Mouse (Mus musculus): ENCODE measurements at regions not wholly inside any gene's neighbourhood (a gene's known extent, or its start where the extent isn't known, plus 50 kb on each side); places are given as distances from the start of the nearest gene placed in this dataset.
A peak's percentile ranks its signal among the peaks of the same experiment; 100 is the strongest.

DNA sequence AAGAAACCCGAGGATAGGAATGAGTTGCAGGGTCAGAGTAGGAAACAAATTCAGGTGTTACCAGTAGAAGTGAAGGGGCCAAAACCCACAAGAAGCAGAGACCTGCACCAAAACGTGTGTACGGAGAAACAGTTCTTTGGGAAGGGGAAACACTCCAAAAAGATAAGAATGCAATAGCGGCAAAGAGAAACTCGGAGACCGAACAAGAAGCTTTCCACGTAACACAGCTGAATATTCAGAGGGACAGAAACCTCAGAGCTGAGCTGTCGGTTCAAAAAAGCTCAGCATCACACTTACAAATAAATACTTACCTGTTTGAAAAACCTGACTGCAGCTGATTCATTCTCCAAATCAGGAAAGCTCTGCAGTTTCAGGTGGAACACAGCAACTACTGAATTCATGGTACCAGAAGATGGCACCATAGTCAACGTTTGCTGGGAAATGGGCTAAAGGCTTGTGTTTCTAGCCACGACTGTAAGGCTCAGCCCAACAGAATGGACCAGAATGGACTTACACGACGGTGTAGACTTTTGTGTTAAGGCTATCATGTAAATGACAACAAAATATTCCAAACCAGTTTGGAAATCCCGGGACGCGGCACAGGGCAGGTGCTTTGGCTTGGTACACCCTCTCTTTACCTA lies 484.9 kb downstream of the Plcl1 start:
- DNase-seq = peak; percentile 6 to 10

DNA sequence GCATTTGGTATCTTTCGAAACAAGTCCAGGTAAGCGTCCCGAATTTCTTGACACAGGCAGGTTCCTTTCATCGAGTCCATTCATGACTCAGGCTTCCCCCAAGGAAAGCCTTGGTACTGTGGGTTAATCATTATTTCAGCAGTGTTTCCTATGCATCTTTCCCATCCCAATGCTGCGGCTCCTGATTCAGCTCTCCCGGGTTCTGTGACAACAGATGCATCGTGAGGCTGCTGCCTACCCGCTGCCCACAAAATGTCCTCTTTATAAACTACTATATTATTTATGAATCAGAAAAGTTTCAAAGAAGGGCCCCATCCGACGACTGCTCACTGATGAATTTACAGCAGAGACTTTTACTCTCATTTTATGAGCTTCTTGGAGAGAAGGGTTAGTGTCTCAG lies 486.2 kb downstream of the Plcl1 start:
- no peak for DNase-seq

DNA sequence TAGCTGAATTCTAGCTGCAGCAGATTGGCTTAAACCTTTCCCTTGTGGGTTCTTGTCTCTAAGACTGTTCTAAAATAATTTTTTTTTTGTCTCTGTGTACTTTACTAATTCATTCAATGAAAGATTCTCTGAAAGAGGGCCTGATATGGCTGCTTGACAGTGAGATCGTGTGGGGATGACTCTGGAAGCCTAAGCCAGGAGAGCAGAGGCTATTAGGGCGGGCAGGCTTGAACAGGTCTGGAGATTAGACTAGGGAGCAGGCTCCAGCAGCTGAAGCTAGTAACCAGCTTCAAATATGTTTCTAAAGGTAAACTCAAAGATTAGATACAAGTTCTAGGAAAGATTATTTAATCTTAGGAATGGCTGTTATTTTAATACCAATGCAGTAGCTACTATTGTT lies 491.9 kb downstream of the Plcl1 start:
- DNase-seq = no peak

DNA sequence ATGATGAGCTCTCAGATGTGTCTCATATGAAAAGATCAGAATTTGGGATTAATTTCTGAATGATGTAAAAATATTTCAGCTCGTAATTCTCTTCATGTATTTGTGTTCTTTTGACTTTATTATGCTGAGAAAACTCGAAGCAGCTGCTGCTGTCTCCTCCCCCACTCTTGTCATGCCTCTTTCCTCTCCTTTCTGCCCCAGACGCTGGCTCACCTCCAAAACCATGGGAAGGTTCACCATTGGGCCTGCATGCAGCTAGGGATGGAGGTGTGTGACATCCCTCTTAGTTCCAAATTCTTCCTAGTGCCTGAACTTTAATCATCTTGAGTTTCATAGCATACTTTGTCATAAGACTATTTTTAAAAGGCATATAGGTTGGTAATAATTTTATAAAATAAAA lies 492.3 kb downstream of the Plcl1 start:
- no peak for DNase-seq

DNA sequence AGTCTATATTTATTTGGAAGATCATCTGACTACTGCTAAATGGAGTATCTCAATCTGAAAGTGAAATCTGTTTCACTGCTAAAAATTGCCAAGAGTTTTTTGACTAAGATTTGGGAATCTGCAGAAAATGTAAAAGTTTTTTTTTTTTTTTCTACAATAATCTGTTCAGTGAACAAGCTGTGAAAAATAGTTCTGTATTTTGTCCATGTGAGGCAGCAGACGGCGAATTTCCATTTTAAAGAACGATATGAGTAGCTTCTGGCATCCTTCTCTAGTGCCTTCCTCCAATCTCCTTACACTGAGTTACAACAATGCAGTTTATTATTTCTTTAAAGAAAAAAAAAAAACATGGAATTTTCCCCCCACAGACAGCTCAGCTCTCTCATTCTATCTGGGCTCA lies 494.3 kb downstream of the Plcl1 start:
- no peak for DNase-seq

DNA sequence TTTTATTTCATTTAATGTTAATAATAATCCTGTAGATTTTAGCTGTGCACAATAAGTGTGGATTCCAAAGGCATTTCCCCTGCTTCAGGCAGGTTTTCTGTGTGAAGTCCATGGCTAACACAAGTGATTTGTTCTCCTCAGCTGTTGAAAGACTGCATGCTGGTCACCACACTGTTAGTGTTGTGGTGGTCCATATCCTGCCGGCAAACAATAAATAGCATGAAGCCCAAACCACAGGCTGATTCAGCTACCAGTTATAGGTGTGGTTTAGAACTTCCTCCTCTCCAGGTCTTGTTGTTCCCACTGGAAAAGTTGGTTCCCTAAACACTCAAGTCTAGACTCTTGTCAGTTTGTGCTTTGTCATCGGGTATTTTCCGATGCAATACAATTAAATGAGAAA lies 497.5 kb downstream of the Plcl1 start:
- no peak for DNase-seq

DNA sequence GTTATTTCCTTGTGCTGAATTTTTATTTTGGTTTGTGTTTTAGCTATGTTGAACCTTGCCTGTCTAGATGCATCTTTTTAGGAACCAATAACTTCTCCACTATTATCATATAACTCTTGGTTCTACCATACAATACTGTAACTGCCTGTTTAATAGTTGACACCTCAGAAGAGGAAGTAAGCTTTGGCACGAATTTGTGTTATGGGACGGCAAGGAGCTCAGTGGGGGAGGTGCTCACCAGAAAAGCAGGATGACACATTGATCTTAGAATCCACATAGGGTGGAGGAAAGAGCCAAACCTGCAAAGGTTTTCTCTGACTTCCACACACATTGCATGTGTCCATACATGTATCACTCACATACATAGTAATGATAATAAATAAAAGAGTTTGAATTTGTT lies 498.9 kb downstream of the Plcl1 start:
- DNase-seq = no peak

DNA sequence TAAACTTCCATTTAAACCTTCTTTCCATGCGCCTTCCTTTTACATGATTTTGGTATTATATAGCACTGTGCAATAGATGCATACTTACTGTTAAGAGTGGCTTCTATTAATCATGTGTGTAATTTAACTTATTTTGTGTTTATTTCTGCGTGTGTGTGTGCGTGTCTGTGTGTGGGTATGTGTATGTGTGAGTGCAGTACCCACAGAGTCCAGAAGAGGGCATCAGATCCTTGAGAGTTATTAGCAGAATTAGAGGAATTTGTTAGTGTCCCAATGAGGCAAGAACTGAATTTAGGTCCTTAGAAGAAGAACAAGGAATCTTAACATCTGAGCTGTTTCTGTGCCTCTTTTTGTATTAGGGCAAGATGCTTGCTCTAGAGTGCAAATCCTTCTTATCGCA lies 499.5 kb downstream of the Plcl1 start:
- no peak for DNase-seq

DNA sequence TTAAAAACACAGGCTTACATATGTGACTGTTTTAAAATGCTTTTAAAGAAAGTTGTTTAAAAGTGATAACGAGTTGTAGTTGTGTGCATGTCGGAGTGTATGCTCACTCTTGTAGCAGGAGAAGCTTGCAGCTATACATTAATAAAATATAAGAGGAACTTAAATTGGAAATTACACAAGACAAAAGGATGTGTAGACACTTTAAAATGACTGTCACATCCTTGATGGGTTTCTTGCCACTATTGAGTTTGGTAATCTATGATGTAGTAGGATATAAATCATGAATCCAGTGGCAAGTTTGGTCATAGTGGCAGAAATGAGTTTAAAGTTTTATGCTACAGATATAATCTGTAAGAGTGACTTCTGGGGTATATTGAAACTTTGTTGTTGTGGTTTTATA lies 504.3 kb downstream of the Plcl1 start:
- no peak for DNase-seq

DNA sequence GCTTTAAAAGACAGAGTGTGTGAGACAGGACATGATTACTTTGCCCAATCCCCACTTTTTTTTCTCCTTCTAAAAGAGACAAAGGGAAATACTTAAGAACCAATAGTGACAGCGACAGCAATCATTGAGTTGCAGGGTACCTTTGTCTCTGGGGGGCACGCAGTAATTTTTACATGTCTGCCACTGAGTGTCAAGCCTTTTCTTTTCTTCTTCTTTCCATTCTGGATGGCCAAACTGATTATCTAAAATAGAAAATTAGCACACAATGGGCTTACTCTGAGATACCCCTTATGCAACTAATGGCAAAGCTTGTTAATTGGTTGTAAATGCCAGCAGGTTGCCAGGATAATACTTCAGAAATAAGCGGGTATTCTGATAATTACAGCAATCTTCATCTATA lies 508.6 kb downstream of the Plcl1 start:
- no peak for DNase-seq

DNA sequence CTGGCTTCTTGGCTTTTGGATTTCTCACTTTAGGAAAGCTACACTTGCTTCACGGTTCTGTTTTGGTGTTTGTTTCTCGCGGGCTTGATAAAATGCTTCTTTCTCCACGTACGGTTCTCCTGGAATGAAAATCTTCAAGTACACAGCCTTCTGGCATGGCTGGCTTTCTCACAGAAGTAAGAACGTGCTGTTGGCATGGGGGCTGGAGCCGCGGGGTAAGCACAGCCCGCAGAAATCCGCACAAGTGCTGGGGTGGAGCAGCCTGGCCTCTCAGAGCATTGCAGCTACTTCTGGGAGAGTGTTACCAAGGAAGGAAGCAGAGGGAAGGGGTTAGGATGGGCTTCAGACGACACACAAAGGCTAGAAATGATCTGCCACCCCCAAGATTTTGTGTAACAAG lies 510.2 kb downstream of the Plcl1 start:
- no peak for DNase-seq

DNA sequence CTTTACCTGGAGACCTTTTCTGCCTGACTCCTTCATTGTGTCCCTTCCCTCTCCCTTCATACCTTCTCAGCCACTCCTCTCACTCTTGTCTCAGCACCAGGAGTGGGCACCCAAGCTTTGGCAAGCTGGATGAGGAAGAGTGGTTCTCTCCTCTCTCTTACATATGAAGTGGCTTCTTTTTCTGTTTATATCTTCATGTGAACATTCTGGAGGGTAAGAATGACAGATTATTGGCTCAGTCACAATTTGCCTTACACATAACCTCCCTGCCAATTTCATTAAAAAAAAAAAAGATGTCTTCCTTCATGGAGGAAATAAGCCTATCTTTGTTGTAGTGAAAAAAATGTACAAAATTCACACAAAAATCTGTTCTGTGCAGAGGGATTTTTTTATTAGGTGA lies 513.8 kb downstream of the Plcl1 start:
- DNase-seq = no peak

DNA sequence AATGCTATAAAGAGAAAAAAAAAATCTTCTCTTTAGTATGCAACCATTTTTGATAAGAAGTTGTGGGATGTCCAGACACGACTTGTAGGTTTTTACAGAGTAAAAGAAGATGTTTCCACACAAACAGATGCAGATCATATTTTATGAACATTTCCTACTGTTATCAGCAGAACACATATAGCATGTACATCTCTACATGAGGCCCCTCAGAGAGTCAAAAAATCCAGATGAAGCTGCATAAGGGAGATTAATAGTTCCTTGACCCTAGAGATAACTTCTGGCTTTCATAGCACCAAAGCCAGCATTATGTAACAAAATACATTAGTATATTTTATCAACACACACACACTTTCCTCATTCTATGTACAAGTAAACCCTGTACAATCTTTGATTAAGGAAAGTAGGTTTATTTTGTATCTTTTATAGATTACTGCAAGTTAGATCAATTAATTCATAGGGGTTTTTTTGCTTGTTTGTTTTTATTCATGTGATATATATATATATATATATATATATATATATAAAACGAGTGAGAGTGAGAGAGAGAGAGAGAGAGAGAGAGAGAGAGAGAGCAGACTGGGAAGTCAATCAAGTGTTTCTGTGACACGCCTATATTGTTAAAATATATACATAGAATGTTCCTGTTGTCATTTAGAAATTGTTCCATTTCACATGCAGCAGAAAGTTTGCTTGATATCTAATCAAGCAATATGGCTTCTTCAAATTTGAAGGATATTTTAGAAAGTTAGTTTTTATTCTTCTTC lies 541.2 kb downstream of the Plcl1 start:
- DNase-seq = no peak

DNA sequence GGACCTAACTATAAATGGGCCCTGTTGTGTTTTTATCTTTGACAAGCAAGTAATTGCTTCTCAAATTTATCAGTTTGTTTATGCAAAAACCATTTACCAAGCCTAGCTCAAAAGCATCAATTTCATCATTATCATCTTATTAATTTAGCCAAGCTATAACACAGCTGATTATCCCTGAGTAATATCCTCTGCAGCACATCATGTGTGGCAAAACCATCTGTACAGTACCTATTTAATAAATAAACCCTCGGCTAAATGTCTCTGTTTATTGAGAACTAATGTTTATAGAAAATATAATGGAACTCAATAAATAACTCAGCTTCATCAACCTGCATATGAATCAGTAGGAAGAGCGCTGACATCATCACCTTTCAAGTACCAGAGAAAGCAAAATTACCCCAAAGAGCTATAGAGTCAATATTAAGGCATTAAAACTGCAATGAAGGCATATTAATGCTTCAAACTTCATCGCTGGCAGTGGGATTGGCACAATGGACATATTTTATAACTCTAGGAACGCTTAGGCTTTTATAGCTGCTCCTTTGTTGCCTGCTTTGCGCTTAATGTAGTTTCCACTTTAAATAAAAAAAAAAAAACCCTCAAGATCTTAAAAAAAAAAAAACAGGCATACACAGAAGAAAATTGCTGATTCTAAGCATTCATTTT lies 542.0 kb downstream of the Plcl1 start:
- DNase-seq = no peak

DNA sequence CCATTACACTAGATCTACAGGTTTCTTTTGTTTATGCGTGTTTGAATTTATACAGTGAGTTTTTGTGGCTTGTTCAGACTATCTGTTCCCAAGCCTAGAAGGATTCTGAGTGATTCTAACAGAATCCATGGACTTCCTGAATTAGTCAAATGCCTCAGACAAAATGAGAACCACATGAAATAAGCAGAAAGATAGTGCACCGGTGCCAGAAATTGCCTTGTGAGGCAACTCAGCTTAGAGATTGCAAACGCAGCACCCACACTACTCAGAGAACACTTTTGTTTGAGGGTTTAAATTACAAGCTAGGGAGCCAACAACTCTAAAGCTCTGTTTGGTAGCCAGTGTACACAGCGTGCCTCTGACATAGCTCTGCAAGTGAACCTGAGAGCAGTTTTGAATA lies 543.9 kb downstream of the Plcl1 start:
- DNase-seq = no peak

DNA sequence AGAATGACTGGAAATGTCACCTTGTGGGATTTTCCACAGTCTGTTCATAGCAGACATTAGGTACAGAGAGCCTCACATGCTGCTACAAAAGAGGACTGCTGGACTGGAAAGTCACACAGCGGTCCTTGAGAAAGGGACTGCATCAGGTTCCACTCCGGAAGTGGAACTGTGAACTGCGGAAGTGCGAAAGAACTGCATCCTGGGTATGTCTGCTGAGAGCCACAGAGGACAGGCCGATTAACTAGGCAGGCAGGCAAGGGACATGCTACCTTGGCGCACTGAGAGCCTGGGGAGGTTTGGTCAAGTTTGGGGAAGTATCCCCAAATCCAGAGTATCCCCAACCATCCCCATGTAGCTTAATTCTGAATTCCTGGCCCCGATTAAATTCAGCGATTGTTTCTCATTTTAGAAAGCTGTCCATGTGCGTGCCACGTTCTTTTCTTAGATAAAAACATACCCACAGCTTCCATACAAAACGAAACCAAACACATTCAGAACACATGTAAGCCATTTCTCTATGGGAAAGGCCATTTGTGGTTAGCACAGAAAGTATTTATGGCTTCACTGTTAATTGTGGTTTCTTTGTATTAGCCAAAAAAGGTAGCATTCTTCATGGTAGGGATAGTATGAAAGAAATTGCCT lies 552.2 kb downstream of the Plcl1 start:
- no peak for DNase-seq

DNA sequence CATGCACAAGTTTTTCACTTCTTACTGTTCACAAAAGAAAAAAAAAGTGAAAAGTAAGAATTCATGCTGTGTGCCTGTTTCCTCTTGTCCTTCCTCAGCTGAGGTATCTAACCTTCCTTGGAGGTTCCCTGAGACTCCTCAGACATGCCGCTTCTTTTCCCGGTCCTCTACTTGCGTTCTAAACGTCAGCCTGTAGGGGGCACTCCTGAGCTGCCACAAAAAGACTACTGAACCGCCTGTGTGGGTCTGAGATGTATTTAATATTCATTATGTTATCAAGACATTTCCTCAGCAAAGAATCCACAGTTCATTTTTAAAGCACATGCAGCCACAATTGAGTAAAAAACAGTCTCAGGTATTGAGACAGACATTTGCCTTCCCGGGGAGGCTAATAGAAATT lies 554.6 kb downstream of the Plcl1 start:
- DNase-seq = peak; percentile 31 to 54

DNA sequence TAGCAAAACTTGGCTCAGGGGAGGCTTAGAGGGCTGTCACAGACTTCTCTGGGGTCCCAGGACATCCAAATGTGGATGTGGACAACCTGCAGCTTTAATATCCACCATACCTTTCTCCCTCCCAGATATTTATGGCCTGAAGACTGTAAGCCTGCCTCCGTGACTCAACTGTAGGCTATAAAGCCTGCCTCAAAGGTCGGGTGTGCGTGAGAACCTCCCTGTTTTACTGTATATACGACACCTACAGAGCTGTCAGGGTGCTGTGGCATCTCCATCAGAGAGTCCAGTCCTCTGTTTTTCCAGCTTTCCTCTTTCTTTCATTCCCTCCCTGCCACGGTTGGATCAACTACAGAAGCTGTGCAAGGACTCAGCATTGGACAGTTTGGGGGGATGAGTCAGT lies 558.1 kb downstream of the Plcl1 start:
- DNase-seq = no peak

DNA sequence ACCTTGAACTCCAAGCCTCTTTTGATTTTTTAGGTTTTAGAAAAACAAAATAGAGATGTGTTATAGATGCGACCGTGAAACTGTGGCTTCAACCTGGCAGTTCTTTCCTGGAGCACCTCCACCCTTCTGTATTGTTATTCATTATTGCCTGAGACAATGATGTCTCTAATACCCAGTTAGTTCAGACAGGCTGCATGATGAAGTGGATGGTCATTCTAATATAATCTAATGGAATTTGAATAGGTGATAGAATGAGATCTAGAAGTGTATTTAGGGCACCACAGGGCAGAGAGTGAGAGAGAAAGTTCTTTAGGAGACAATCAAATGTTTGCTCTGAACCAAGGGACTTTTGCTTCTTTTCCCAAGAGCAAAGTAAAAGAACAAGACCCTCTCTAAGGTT lies 560.6 kb downstream of the Plcl1 start:
- DNase-seq = no peak

DNA sequence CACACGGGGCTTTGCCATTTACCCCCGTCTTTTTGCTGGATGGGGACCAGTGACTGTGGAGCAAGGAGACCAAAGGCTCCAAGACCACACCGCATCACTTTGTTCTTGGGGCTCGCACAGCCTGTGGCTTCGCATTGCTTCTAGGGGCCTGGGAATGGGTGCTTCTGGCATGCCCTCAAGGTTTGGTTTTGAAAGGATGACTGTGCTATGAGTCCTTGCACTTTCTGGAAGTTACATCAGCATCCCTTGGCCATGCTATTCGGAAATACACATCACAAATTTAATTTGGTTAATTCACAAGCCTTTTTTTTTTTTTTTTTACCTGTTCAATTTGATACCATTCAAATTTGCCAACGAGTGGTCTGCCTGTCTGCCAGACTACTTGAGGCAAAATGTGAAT lies 562.1 kb downstream of the Plcl1 start:
- DNase-seq = no peak

DNA sequence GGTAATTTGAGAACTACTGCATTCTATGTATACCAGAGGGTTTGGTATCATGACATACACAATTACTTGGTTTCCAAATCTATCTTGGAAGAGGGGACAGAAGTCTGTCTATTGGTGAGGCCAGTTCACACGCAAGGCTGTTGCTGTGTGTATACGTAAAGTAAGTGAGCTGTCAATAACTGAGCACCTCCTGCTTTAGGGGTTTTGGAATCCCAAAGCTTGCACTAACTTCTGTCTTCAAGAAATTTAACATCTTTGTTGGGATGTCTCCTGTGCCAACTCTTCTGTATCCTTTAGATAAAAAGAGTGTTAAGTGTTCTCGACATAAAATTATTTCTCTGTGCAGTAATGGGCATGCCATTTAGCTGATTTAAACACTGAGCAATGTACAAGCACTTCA lies 572.1 kb downstream of the Plcl1 start:
- no peak for DNase-seq

DNA sequence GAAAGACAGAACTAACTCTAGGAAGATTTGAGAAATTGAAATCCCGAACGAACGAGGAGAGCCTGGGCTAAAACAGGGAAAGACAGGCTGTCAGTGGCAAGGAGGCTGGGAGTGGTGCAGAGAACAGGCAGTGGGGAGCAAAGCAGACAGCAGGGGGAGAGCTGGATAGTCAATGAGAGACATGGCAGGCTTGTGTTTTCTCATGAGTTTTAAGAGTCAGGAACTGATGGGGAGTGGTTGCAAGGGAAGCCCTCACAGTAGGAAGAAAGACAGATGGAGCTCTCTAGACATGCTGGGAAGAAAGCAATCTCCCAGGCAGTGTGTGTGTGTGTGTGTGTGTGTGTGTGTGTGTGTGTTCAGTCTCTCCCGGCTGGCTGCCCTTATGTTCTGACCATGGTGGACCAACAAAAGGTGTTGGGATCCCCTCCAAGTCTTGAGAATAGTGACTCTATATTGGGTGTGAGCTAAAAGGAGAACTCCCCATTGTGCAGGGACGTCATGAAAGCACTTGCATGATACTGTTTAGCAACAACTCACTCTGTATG lies 577.9 kb downstream of the Plcl1 start:
- no peak for DNase-seq

DNA sequence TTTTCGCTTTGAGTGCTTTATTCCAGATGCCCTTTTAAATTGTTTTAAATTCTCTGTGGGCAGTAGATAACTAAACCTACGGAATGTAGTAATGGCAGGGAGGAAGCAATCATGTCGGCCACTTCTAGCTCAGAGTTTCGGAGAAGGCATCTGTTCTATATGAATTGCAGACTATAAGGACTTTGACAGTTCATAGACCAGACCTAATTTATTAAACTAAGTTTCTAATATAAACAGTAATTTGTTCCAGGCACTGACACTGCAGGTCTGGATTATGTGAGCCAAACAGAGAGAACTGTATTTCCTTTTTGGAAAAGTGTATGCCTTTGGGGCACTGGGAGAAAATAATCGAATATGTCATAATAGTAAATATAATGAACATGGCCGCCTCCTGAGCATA lies 591.4 kb downstream of the Plcl1 start:
- DNase-seq = no peak

All from cerebellum, adult 18-20 months (tissue).